Mouse (Mus musculus): ENCODE results near the gene Meox2.

GRCm38 (mm10) chr12:37108819-37109473 lies 606 bp downstream of the Meox2 start:
- TF ChIP-seq CTCF (IDR thresholded peaks at IDR 0.05): no peak
- no peak for TF ChIP-seq EP300 (IDR thresholded peaks at IDR 0.05)

Data from lung, postnatal 0 days (tissue).